Mouse (Mus musculus) forebrain, embryonic 10.5 days (tissue): ENCODE data around the gene Clec1a. TPM values are rescaled to one million over a fixed set of nuclear protein-coding genes. Genes with fewer than 3 reads are reported as not detected.

Source experiments
- DNase-seq: peaks from one replicate; pipeline ENCODE4 v3.0.0-alpha.2; 2017; ENCODE audit warnings: low spot score; ENCODE audit errors: extremely low spot score
- H3K27ac ChIP-seq: fragments of 300-500 bp; sonication (generic); 2 replicates; pipeline ENCODE4 v1.5.1; 2016; ENCODE audit warnings: mild to moderate bottlenecking
- H3K27me3 ChIP-seq: fragments of 300-500 bp; sonication (generic); 2 replicates; pipeline ENCODE4 v1.6.1; 2016; ENCODE audit warnings: mild to moderate bottlenecking; ENCODE audit not compliant: poor library complexity, severe bottlenecking
- H3K36me3 ChIP-seq: fragments of 300-500 bp; sonication (generic); replicated peaks from 2 replicates; pipeline ENCODE4 v1.6.1; 2016; ENCODE audit warnings: mild to moderate bottlenecking, moderate library complexity
- H3K4me1 ChIP-seq: fragments of 300-500 bp; sonication (generic); 2 replicates; pipeline ENCODE4 v1.6.1; 2016
- H3K4me3 ChIP-seq: fragments of 300-500 bp; sonication (generic); 2 replicates; pipeline ENCODE4 v1.5.1; 2016; ENCODE audit warnings: mild to moderate bottlenecking, moderate library complexity
- H3K9me3 ChIP-seq: fragments of 300-500 bp; sonication (generic); 2 replicates; pipeline ENCODE4 v1.6.1; 2016; ENCODE audit warnings: mild to moderate bottlenecking, moderate library complexity
- WGBS: fragments of 180-500 bp; shearing (Covaris S2); methylation state at CpG from one replicate; pipeline ENCODE4 v1.1.7; 2016; 5-methylcytosine and 5-hydroxymethylcytosine counted together
- polyA plus RNA-seq: library from polyadenylated mRNA; unstranded; fragments of >200 nt; fragmentation: Nextera tagmentation; extraction: Ambion mirVana; gene quantifications from 2 replicates; pipeline ENCODE4 v1.2.1, GENCODE M21; 2016

Gene Clec1a
- polyA plus RNA-seq, 1 experiment from 2014 or later, result 0.66 TPM

GRCm38 (mm10) chr6:129427281-129427680, 24.5 kb downstream of the Clec1a start:
- 80% methylated on average over 4 of the region's 4 CpGs for WGBS
- no peaks in the 10 kb centered on the region for H3K4me1 ChIP-seq
- no peak overlapping the region for H3K4me3 ChIP-seq

GRCm38 (mm10) chr6:129425812-129426211, 26.0 kb downstream of the Clec1a start:
- Histone ChIP-seq H3K9me3 (no peaks in the 10 kb centered on the region), H3K4me1 (no peaks in the 10 kb centered on the region), H3K4me3 (no peak overlapping the region), H3K27ac (no peak overlapping the region), H3K36me3 (no peaks in the 10 kb centered on the region), H3K27me3 (no peaks in the 10 kb centered on the region)
- no peak for DNase-seq
- WGBS, result 39% methylated on average over 5 of the region's 5 CpGs

More at GRCm38 (mm10) chr6:129427281-129427680, 24.5 kb downstream of the Clec1a start:
- no peaks in the 10 kb centered on the region for H3K9me3 ChIP-seq
- H3K36me3 ChIP-seq, result no peaks in the 10 kb centered on the region
- no peaks in the 10 kb centered on the region for H3K27me3 ChIP-seq
- no peak overlapping the region for H3K27ac ChIP-seq
- no peak for DNase-seq

DNA sequence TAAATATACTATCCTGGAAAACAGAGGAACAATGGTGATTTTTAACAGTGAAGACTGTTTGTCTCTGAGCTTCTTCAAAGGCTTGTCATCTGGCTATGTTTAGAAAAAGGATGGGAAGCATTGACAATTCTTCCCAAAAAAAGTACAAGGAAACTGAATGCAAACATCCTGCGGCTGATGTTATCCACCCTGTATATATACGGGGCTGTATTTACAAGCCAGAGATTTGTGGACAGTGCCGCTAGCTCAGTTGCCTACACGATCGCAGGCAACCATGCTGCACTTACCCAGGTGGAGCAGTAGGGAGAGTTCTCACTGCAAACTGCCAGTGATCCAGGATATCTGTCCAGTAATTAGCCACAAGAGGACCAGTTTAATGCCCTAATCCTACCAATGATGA, 26.6 kb downstream of the Clec1a start:
- no peak for DNase-seq
- no peaks in the 10 kb centered on the region for H3K36me3 ChIP-seq
- no peaks in the 10 kb centered on the region for H3K27me3 ChIP-seq
- no peaks in the 10 kb centered on the region for H3K4me1 ChIP-seq
- H3K27ac ChIP-seq, result no peak overlapping the region
- no peaks in the 10 kb centered on the region for H3K9me3 ChIP-seq
- WGBS, result 85% methylated on average over 5 of the region's 5 CpGs
- no peak overlapping the region for H3K4me3 ChIP-seq

DNA sequence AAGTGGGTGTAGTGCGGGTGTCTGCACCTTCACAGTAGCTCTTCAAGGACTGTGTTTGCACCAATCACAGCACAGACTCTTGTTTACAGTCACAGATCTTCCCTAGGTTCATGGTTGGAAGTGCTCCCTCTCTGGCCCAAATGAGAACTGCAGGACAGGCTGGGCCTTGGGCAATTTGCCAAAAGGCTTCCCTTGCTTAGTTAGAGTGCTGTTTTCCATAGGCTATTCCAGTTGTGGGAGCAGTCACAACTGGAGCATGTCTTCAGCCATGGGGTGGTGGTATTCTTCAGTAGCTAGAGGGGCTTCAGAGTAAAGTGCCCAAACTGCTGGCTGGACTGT, 28.1 kb downstream of the Clec1a start:
- no peaks in the 10 kb centered on the region for H3K27me3 ChIP-seq
- no peak overlapping the region for H3K4me3 ChIP-seq
- no peak overlapping the region for H3K27ac ChIP-seq
- H3K4me1 ChIP-seq, result no peaks in the 10 kb centered on the region
- 14% methylated on average over 1 of the region's 1 CpGs for WGBS
- no peaks in the 10 kb centered on the region for H3K36me3 ChIP-seq
- peak; percentile 69 for DNase-seq
- no peaks in the 10 kb centered on the region for H3K9me3 ChIP-seq

DNA sequence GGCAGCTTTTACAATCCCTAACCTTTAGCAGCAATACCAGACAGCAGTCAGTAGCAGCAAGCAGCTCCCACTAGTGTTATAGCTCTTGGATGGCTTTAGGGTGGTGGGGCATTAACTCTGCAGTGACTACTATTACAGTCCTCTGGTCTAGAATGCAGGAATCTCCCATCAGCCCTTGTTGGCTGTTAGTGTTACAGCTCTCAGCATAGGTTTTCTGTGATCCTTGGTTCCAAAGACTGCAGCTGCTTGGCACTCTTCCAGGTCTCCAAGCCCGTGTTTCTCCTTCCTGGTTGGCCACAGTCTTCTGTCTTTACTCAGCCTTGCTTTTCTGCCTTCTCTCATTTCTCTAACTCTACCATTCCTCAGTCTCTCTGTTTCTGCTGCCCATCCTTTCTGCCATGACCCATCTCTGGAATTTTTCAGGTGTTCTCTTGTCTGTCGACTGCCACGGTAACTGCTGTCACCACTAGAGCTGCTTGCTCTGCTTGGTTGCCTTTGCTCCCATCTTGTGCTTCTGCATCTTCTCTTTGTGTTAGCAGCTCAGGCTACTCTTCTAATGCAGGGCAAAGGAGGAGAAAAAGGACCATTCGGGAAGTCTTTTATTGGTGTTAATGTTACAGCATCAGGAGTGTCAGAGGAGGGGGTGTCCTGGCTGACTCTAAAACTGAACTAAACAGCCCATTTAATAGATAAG, 28.6 kb downstream of the Clec1a start:
- no peak overlapping the region for H3K27ac ChIP-seq
- H3K9me3 ChIP-seq, result no peaks in the 10 kb centered on the region
- no peak overlapping the region for H3K4me3 ChIP-seq
- no peaks in the 10 kb centered on the region for H3K36me3 ChIP-seq
- 83% methylated on average over 4 of the region's 4 CpGs for WGBS
- DNase-seq, result no peak
- no peaks in the 10 kb centered on the region for H3K27me3 ChIP-seq
- no peaks in the 10 kb centered on the region for H3K4me1 ChIP-seq

GRCm38 (mm10) chr6:129422311-129422710, 29.5 kb downstream of the Clec1a start:
- no peak overlapping the region for H3K4me3 ChIP-seq
- H3K27me3 ChIP-seq, result no peaks in the 10 kb centered on the region
- H3K4me1 ChIP-seq, result no peaks in the 10 kb centered on the region
- H3K9me3 ChIP-seq, result no peaks in the 10 kb centered on the region
- WGBS, result 95% methylated on average over 3 of the region's 3 CpGs
- no peak for DNase-seq
- no peak overlapping the region for H3K27ac ChIP-seq
- no peaks in the 10 kb centered on the region for H3K36me3 ChIP-seq

DNA sequence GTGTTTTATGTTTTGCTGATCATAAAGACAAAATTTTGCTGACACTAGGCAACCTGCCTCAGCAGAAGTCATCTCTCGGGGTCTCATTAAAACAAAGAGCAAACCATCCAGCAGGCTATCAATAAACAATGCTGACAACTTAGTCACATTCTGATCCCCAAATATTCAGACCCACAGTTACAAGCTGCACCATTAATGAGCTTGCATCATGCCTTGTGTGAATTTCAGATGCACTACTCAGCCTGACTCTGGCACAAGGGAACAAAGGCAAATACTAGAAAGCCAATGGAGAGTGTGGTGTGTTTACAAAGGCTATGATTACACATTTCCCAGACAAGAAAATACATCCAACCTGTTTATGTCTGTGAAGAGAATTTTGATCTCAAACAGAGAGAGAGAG, 37.6 kb downstream of the Clec1a start:
- Histone ChIP-seq H3K4me1 (no peaks in the 10 kb centered on the region), H3K9me3 (no peaks in the 10 kb centered on the region), H3K27ac (no peak overlapping the region), H3K27me3 (no peaks in the 10 kb centered on the region), H3K36me3 (no peaks in the 10 kb centered on the region), H3K4me3 (no peak overlapping the region)
- 92% methylated on average over 1 of the region's 1 CpGs for WGBS
- DNase-seq, result no peak

DNA sequence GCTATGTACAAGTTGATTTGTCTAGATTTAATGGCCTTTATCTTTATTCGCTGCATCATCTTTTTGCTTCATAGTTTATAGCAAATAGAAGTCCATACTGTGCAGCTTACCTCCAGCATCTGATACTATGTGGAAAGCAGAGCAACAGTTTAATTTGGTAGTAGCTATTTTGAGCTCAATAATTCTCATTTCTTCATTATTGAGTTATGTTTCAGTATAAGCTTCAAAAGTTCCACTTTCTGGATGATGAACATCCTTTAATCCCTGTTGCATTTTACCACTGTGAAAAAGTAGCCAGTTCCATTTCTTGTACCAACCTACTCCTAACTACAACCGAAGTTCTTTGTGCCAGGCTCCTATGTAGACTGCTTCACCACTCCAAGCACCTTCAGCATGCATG, 43.2 kb downstream of the Clec1a start, which contains the start of gene Clec9a:
Gene Clec9a, plus strand, starts transcription at position 301 of the 400 bp plus-strand sequence.
- DNase-seq, result no peak
- H3K4me3 ChIP-seq, result no peak within 1 kb of the TSS
- H3K27me3 ChIP-seq, result no peaks in the 10 kb centered on the region
- H3K36me3 ChIP-seq, result no peaks in the 10 kb centered on the region
- H3K9me3 ChIP-seq, result no peaks in the 10 kb centered on the region
- H3K27ac ChIP-seq, result no peak within 1 kb of the TSS
- no peaks in the 10 kb centered on the region for H3K4me1 ChIP-seq
- 85% methylated on average over 2 of the region's 2 CpGs for whole genome bisulfite sequencing

DNA sequence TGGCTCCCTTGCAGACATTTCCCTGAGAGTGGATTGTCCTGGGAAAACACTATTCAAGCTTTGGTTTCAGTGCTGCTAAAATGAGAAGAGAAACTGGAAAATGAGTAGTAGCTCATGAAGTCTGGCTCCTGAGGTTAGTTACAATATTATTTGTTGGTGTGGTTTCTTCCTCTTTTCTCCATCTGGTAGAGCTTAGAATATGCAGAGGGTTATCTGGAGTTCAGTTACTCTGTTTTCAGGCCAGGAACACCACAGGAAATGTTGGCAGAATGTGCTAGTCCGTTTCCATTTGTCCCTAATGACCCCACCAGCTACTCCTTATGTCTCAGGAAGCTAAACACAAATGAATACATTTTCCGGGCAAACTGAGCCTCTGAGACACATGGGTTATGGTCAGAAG, 44.5 kb downstream of the Clec1a start:
- Histone ChIP-seq H3K9me3 (no peaks in the 10 kb centered on the region), H3K27me3 (no peaks in the 10 kb centered on the region), H3K4me3 (no peak overlapping the region), H3K4me1 (no peaks in the 10 kb centered on the region), H3K36me3 (no peaks in the 10 kb centered on the region), H3K27ac (no peak overlapping the region)
- no peak for DNase-seq
- WGBS, result 60% methylated on average over 2 of the region's 2 CpGs

DNA sequence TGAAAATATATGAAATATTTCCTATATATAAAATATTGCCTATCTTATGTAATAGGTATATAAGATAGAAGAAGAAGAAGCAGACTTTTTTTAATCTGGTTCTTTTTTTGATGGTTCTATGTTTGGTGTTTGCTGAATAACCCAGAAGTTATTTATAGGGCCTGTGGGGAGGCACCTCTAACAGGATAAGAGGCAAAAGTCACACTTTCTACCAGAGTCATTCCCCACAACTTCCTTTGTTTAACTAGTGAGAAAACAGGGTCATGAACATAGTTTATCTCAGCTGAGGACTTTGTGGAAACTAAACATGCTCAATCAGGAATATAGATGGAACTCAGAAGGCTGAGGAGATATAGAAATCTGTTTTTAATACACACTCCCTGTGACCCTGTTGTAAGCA, 45.8 kb downstream of the Clec1a start:
- no peaks in the 10 kb centered on the region for H3K9me3 ChIP-seq
- no peaks in the 10 kb centered on the region for H3K4me1 ChIP-seq
- H3K36me3 ChIP-seq, result no peaks in the 10 kb centered on the region
- no peak overlapping the region for H3K27ac ChIP-seq
- no peak overlapping the region for H3K4me3 ChIP-seq
- H3K27me3 ChIP-seq, result no peaks in the 10 kb centered on the region
- DNase-seq, result no peak

DNA sequence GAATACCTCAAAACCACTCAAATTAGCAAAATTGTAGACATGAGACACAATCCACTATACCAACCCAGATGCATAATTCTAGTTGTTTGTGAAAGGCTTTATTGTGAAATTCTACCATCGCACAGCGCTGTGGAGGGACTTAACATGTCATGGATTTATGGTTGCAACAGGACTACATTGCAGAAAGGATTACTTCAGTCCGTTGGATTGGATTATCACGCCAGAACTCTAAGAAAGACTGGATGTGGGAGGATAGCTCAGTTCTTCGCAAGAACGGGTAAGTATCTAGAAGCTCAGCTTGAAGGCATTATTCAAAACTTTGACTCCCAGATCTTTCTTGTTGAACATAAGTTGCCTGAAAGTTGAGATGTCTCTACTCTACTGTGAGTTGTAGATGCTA, 48.4 kb downstream of the Clec1a start:
- H3K27me3 ChIP-seq, result no peaks in the 10 kb centered on the region
- H3K36me3 ChIP-seq, result no peaks in the 10 kb centered on the region
- 79% methylated on average over 6 of the region's 6 CpGs for WGBS
- H3K9me3 ChIP-seq, result no peaks in the 10 kb centered on the region
- H3K4me1 ChIP-seq, result no peaks in the 10 kb centered on the region
- DNase-seq, result no peak
- H3K27ac ChIP-seq, result no peak overlapping the region
- H3K4me3 ChIP-seq, result no peak overlapping the region

GRCm38 (mm10) chr6:129402404-129402803, 49.4 kb downstream of the Clec1a start:
- H3K4me3 ChIP-seq, result no peak overlapping the region
- H3K36me3 ChIP-seq, result no peaks in the 10 kb centered on the region
- H3K27ac ChIP-seq, result no peak overlapping the region
- DNase-seq, result no peak
- no peaks in the 10 kb centered on the region for H3K27me3 ChIP-seq
- WGBS, result 94% methylated on average over 2 of the region's 2 CpGs
- no peaks in the 10 kb centered on the region for H3K4me1 ChIP-seq
- H3K9me3 ChIP-seq, result no peaks in the 10 kb centered on the region

- H3K27ac ChIP-seq, result no peak overlapping the region
- no peaks in the 10 kb centered on the region for H3K9me3 ChIP-seq
- no peaks in the 10 kb centered on the region for H3K36me3 ChIP-seq
- H3K27me3 ChIP-seq, result no peaks in the 10 kb centered on the region
- DNase-seq, result no peak
- H3K4me1 ChIP-seq, result no peaks in the 10 kb centered on the region
- no peak overlapping the region for H3K4me3 ChIP-seq
- WGBS, result 88% methylated on average over 6 of the region's 6 CpGs
These were observed 51.9 kb downstream of the Clec1a start for GRCm38 (mm10) chr6:129399945-129400344.

- Histone ChIP-seq H3K4me1 (no peaks in the 10 kb centered on the region), H3K27ac (no peak within 1 kb of the TSS), H3K9me3 (no peaks in the 10 kb centered on the region), H3K27me3 (no peaks in the 10 kb centered on the region), H3K36me3 (no peaks in the 10 kb centered on the region), H3K4me3 (no peak within 1 kb of the TSS)
- no peak for DNase-seq
- WGBS, result 85% methylated on average over 8 of the region's 8 CpGs
These were observed 54.8 kb downstream of the Clec1a start, which contains the start of gene Clec1b for GRCm38 (mm10) chr6:129396997-129397396. Gene Clec1b, plus strand, starts transcription at chr6:129397297.
